Mouse (Mus musculus) ES-Bruce4 (cell line): ENCODE results near the gene Ccdc141.

Source experiments
- CTCF ChIP-seq: IDR thresholded peaks from one replicate; pipeline ENCODE4 v1.8.1; 2011; ENCODE audit warnings: low read depth, low read length
- EP300 ChIP-seq: IDR thresholded peaks from 2 replicates; pipeline ENCODE4 v1.6.1; 2011; ENCODE audit warnings: low read depth, low read length; ENCODE audit not compliant: insufficient read depth
- POLR2A ChIP-seq: IDR thresholded peaks from one replicate; pipeline ENCODE4 v1.8.1; 2011; ENCODE audit warnings: low read length; ENCODE audit not compliant: insufficient read depth

DNA sequence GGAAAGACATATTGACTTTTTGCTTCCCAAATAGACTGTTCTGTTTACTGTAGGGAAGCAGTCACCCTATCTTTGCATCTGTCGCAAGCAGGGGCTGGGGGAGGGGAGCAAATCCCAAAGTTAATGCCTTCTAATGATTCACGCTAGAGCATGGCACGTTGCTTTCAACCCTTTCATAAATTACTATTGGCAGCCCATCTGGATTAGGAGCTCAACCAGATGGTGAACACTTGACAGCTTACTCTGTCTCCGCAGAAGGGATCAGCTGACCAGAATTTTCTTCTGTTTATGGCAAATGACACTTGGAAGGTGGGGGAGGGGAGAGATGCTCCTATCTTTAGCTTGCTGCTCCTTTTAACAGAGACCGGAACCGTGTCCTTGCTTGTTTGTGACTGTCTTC is 105.1 kb downstream of the Ccdc141 start:
- no peak for TF ChIP-seq CTCF
- no peak for TF ChIP-seq POLR2A
- TF ChIP-seq EP300, result no peak
